Mouse (Mus musculus): ENCODE data around the gene Hils1. TPM values are rescaled to one million over a fixed set of nuclear protein-coding genes. Genes with fewer than 3 reads are reported as not detected.

Gene Hils1
- total RNA-seq, 2 experiments from 2014 or later = not detected

GRCm38 (mm10) chr11:94987851-94988250 lies 20.5 kb downstream of the Hils1 start:
- DNase-seq (ENCODE audit: low spot score in 2 of 2) = no peak

- DNase-seq (ENCODE audit: low spot score in 2 of 2) = peak in 1 of 2 experiments; percentile 78
Observed at GRCm38 (mm10) chr11:94988780-94989561, 21.6 kb downstream of the Hils1 start.

- peak; percentile 73 to 86 for DNase-seq (ENCODE audit: low spot score in 2 of 2)
Observed at GRCm38 (mm10) chr11:94989562-94990017, 22.2 kb downstream of the Hils1 start.

GRCm38 (mm10) chr11:94990102-94990748 lies 22.8 kb downstream of the Hils1 start:
- DNase-seq (ENCODE audit: low spot score in 2 of 2) = no peak

GRCm38 (mm10) chr11:94990749-94991577 lies 23.6 kb downstream of the Hils1 start, which contains the start of gene Ppp1r9b:
Ppp1r9b (plus strand) TSS chr11:94991035.
- peak; percentile 92 to 95 for DNase-seq (ENCODE audit: low spot score in 2 of 2)

- peak in 1 of 2 experiments; percentile 59 for DNase-seq (ENCODE audit: low spot score in 2 of 2)
Observed at GRCm38 (mm10) chr11:94991641-94992479, 24.5 kb downstream of the Hils1 start.

GRCm38 (mm10) chr11:94992480-94992753 lies 25.0 kb downstream of the Hils1 start:
- DNase-seq (ENCODE audit: low spot score in 2 of 2) = no peak

GRCm38 (mm10) chr11:94992754-94993606 lies 25.6 kb downstream of the Hils1 start:
- DNase-seq (ENCODE audit: low spot score in 2 of 2) = no peak

- no peak for DNase-seq (ENCODE audit: low spot score in 2 of 2)
Observed at GRCm38 (mm10) chr11:94994208-94994814, 26.9 kb downstream of the Hils1 start.

- DNase-seq (ENCODE audit: low spot score in 2 of 2) = no peak
Observed at GRCm38 (mm10) chr11:94994947-94995772, 27.8 kb downstream of the Hils1 start.

GRCm38 (mm10) chr11:94996101-94996500 lies 28.7 kb downstream of the Hils1 start:
- DNase-seq (ENCODE audit: low spot score in 2 of 2) = no peak

GRCm38 (mm10) chr11:94996984-94997383 lies 29.6 kb downstream of the Hils1 start:
- no peak for DNase-seq (ENCODE audit: low spot score in 2 of 2)

- DNase-seq (ENCODE audit: low spot score in 2 of 2) = no peak
Observed at GRCm38 (mm10) chr11:94997596-94997995, 30.2 kb downstream of the Hils1 start.

GRCm38 (mm10) chr11:94998041-94998531 lies 30.7 kb downstream of the Hils1 start:
- peak; percentile 67 to 86 for DNase-seq (ENCODE audit: low spot score in 2 of 2)

GRCm38 (mm10) chr11:95000128-95000527 lies 32.7 kb downstream of the Hils1 start:
- DNase-seq (ENCODE audit: low spot score in 2 of 2) = no peak

- DNase-seq (ENCODE audit: low spot score in 2 of 2) = no peak
Observed at GRCm38 (mm10) chr11:95000548-95000947, 33.2 kb downstream of the Hils1 start.

GRCm38 (mm10) chr11:95001058-95001457 lies 33.7 kb downstream of the Hils1 start:
- DNase-seq (ENCODE audit: low spot score in 2 of 2) = peak; percentile 74 to 82
